Mouse (Mus musculus) forebrain, postnatal 0 days (tissue): ENCODE data around the gene Gnao1. TPM values are rescaled to one million over a fixed set of nuclear protein-coding genes. Genes with fewer than 3 reads are reported as not detected.

Experiments
- ATAC-seq: fragments of 200-750 bp; cut with Nextera tagmentation; 2 replicates; pipeline ENCODE4 v1.8.0; 2017; ENCODE audit warnings: mild to moderate bottlenecking, moderate library complexity
- DNase-seq: peaks from one replicate; pipeline ENCODE4 v3.0.0-alpha.2; 2015
- H3K27ac ChIP-seq: fragments of 300-500 bp; sonication (generic); 2 replicates; pipeline ENCODE4 v1.5.1; 2014; ENCODE audit warnings: low read depth, mild to moderate bottlenecking, antibody characterized with exemption, low read length, moderate library complexity, mixed read lengths
- H3K27me3 ChIP-seq: fragments of 300-500 bp; sonication (generic); 2 replicates; pipeline ENCODE4 v1.6.1; 2014; ENCODE audit warnings: mild to moderate bottlenecking, low read length, mixed read lengths; ENCODE audit not compliant: insufficient read depth
- H3K36me3 ChIP-seq: fragments of 300-500 bp; sonication (generic); 2 replicates; pipeline ENCODE4 v1.6.1; 2014; ENCODE audit warnings: mild to moderate bottlenecking, moderate library complexity; ENCODE audit not compliant: insufficient read depth
- H3K4me1 ChIP-seq: fragments of 300-500 bp; sonication (generic); 2 replicates; pipeline ENCODE4 v1.6.1; 2014; ENCODE audit warnings: antibody characterized with exemption; ENCODE audit not compliant: insufficient read depth
- H3K4me2 ChIP-seq: fragments of 300-500 bp; sonication (generic); 2 replicates; pipeline ENCODE4 v1.6.1; 2014; ENCODE audit warnings: low read depth, mild to moderate bottlenecking, moderate library complexity
- H3K4me3 ChIP-seq: fragments of 300-500 bp; sonication (generic); 2 replicates; pipeline ENCODE4 v1.5.1; 2014; ENCODE audit warnings: low read depth, low read length, mixed read lengths
- H3K9ac ChIP-seq: fragments of 300-500 bp; sonication (generic); 2 replicates; pipeline ENCODE4 v1.6.1; 2014; ENCODE audit warnings: mild to moderate bottlenecking
- H3K9me3 ChIP-seq: fragments of 300-500 bp; sonication (generic); 2 replicates; pipeline ENCODE4 v1.6.1; 2016; ENCODE audit warnings: low read length
- CTCF ChIP-seq: sonication (generic); IDR thresholded peaks from 2 replicates; pipeline ENCODE4 v1.5.1; 2016; ENCODE audit warnings: antibody characterized with exemption, control low read depth, low read depth
- WGBS: fragments of 180-500 bp; shearing (Covaris S2); extraction: QIAGEN DNeasy Blood & Tissue Kit; methylation state at CpG from one replicate; pipeline ENCODE4 v1.1.7; 2014; 5-methylcytosine and 5-hydroxymethylcytosine counted together
- polyA plus RNA-seq: library from polyadenylated mRNA; unstranded; fragments of >200 nt; fragmentation: Nextera tagmentation; extraction: Ambion mirVana; gene quantifications from 2 replicates; pipeline ENCODE4 v1.2.1, GENCODE M21; 2015
- total RNA-seq: library from RNA; depleted of rRNA; stranded (reverse); fragments of >200 nt; gene quantifications from 2 replicates; pipeline ENCODE4 v1.2.3, GENCODE M21; 2014

Gnao1 gene
- total and polyA plus RNA-seq, 2 experiments from 2014 or later: 301 to 314 TPM

DNA sequence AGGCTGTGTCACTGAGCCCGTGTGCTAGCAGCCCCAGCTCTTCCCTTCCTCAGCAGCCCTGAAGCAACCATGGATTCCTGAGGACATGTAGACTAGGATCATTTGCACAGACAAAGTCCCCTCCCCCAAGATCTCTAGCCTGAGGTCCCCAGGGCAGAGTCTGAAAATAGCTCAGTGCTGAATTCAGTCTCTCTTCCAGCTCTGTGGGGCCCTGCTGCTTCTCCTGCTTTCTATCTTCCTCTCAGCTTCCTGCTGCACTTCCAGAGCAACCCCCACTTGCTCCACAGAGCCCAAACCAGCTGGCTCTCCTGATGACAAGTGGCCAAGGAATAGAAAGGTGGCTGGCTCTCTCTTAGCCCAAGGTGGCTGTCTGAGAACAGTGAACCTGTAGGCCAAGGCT is 98.8 kb downstream of the Gnao1 start:
- H3K27me3 ChIP-seq: no peaks in the 10 kb centered on the region
- H3K27ac ChIP-seq: peak overlapping the region; percentile 47; the same call in 1 of the 2 replicates
- H3K4me3 ChIP-seq: no peak overlapping the region
- ATAC-seq (peak; percentile 30; the same call in 1 of the 2 replicates), DNase-seq (no peak)
- no peak for TF ChIP-seq CTCF
- H3K9ac ChIP-seq: no peak overlapping the region
- peaks cover 13% of the 10 kb centered on the region for H3K4me1 ChIP-seq
- peaks cover 7% of the 10 kb centered on the region for H3K36me3 ChIP-seq
- WGBS: 33% methylated on average over 1 of the region's 1 CpGs
- no peaks in the 10 kb centered on the region for H3K9me3 ChIP-seq
- no peak overlapping the region for H3K4me2 ChIP-seq

DNA sequence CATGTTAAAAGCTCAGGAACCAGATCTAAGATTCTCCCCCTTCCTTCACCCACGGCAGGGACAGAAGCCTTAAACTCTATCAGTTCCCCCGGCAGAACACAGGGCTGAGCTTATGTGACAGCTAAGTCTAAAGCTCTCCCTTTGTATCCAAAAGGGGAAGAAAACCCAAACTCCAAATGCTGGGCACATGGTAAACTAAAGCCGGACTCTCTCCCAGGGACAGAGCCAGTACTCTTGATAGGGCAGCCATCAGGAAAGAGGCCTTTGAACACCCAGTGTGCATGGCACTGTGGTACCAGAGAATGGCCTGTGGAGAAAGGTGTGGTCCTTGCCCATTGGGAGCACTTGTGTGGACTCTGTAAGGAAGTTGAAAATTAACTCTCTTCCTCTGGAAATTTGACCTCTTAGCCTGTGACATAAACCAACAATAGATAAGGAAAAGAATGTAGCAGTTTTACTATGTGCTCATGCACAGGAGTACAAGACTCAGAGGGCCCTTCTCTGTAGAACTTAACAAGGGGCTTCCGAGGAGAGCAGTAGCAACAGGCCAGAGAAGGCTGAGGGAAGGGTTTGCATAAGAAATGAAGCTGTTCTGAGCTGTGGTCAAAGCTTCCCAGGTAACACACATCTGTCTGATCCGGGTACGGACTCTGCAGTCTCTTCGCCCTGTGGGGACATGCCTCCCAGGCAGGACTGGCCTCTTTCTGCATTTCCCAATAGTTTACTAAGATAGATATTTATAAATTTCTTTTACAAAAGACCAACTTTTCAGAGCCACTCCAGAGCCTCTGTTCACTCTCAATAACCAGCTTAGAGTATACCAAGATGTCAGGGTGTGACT is 102.2 kb downstream of the Gnao1 start:
- H3K4me2 ChIP-seq: no peak overlapping the region
- 66% methylated on average over 7 of the region's 7 CpGs for WGBS
- H3K9me3 ChIP-seq: no peaks in the 10 kb centered on the region
- no peak for DNase-seq
- no peak overlapping the region for H3K4me3 ChIP-seq
- H3K27ac ChIP-seq: no peak overlapping the region
- H3K27me3 ChIP-seq: no peaks in the 10 kb centered on the region
- no peak for TF ChIP-seq CTCF
- H3K9ac ChIP-seq: no peak overlapping the region
- H3K36me3 ChIP-seq: peaks cover 7% of the 10 kb centered on the region
- no peak for ATAC-seq
- H3K4me1 ChIP-seq: peaks cover 18% of the 10 kb centered on the region

DNA sequence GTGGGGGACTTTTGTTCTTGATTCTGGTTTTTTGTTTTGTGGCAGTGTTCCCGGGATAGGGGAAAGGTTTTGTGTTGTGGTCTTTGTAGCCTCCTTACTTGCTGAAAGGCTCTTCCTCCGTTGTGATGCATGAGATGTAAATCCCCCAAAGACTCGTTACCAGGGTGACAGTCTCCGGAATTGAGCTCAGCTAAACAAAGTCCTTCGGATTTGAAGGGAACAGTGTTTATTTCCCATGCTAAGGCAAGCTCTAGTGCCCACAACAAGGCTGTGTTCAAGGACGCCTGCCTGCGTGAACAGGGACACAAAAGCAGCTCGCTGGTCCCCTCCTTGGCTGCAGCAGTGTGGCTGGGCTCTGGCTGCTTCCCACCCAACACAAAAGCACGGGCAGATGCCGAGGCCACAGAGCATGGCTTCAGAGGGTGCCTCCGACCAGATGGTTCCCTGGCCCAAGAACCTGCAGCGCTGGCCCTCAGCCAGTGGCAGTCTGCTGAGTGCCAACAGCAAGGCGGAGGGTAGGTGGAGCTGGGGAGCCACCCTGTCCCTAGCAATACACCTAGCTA is 108.2 kb downstream of the Gnao1 start:
- H3K9me3 ChIP-seq: no peaks in the 10 kb centered on the region
- peaks cover 39% of the 10 kb centered on the region for H3K4me1 ChIP-seq
- TF ChIP-seq CTCF: peak; percentile 32
- no peak overlapping the region for H3K4me2 ChIP-seq
- ATAC-seq: peak; percentile 89
- H3K4me3 ChIP-seq: no peak overlapping the region
- H3K27me3 ChIP-seq: no peaks in the 10 kb centered on the region
- 0 out of 2 replicates have a peak overlapping the region, but pooled peaks have one; percentile 19 for H3K9ac ChIP-seq
- peak overlapping the region; percentile 69; the same call in 1 of the 2 replicates for H3K27ac ChIP-seq
- 8% methylated on average over 13 of the region's 13 CpGs for whole genome bisulfite sequencing
- no peaks in the 10 kb centered on the region for H3K36me3 ChIP-seq
- peak; percentile 83 for DNase-seq

DNA sequence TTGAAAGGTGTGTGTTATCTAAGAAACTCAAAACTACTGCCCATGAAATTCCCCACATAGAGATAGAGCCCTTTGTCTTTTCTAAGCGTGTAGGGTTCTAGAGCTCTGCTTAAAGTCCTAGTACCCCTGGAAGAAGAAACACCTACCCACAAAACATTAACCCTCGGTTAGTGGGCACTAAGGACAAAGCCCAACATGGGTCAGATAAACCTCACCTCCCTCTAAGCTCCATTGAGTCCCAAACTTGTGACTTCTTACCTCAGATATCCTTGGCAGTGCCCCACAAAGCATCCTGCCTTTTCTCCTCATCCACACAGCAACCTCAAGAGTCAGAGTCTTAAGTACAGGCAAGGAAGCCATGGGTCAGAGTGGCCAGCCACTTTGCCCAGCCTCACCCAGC is 108.8 kb downstream of the Gnao1 start:
- DNase-seq: no peak
- H3K27me3 ChIP-seq: no peaks in the 10 kb centered on the region
- H3K4me1 ChIP-seq: peaks cover 42% of the 10 kb centered on the region
- no peak overlapping the region for H3K4me3 ChIP-seq
- WGBS: 43% methylated on average over 2 of the region's 2 CpGs
- H3K9ac ChIP-seq: no peak overlapping the region
- TF ChIP-seq CTCF: no peak
- no peak overlapping the region for H3K4me2 ChIP-seq
- H3K9me3 ChIP-seq: no peaks in the 10 kb centered on the region
- no peaks in the 10 kb centered on the region for H3K36me3 ChIP-seq
- ATAC-seq: no peak
- peak overlapping the region; percentile 69 for H3K27ac ChIP-seq

DNA sequence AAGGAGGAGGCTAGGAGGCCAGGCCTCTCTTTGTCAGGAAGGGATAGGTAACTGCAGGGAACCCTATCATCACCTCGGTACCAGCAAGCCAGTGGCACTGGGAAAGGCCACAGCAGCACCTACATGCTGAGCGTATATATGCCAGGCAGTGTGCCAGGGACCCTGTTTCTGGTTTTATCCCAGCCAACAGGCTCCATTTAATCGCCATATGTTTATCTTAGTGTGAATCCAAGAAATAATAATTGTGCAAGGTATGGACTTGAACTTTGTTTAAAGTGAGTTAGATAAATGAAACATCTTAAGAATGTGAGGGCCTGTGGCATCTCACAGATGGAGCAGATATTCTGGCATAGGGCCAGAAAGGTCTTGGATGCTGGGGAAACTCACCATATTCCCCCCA is 109.7 kb downstream of the Gnao1 start:
- H3K4me3 ChIP-seq: no peak overlapping the region
- H3K9me3 ChIP-seq: no peaks in the 10 kb centered on the region
- no peak overlapping the region for H3K9ac ChIP-seq
- peaks cover 42% of the 10 kb centered on the region for H3K4me1 ChIP-seq
- H3K27ac ChIP-seq: peak overlapping the region; percentile 45; the same call in 1 of the 2 replicates
- H3K27me3 ChIP-seq: no peaks in the 10 kb centered on the region
- H3K36me3 ChIP-seq: no peaks in the 10 kb centered on the region
- TF ChIP-seq CTCF: no peak
- no peak overlapping the region for H3K4me2 ChIP-seq
- no peak for ATAC-seq
- 28% methylated on average over 3 of the region's 3 CpGs for WGBS
- DNase-seq: peak; percentile 41

GRCm38 (mm10) chr8:93919916-93920589 is 110.3 kb downstream of the Gnao1 start:
- Histone ChIP-seq H3K27ac (no peak overlapping the region), H3K27me3 (no peaks in the 10 kb centered on the region), H3K4me2 (no peak overlapping the region), H3K9me3 (no peaks in the 10 kb centered on the region), H3K4me1 (peaks cover 41% of the 10 kb centered on the region), H3K9ac (no peak overlapping the region), H3K36me3 (no peaks in the 10 kb centered on the region), H3K4me3 (no peak overlapping the region)
- DNase-seq: peak; percentile 55
- 22% methylated on average over 12 of the region's 12 CpGs for WGBS
- ATAC-seq: no peak
- no peak for TF ChIP-seq CTCF

DNA sequence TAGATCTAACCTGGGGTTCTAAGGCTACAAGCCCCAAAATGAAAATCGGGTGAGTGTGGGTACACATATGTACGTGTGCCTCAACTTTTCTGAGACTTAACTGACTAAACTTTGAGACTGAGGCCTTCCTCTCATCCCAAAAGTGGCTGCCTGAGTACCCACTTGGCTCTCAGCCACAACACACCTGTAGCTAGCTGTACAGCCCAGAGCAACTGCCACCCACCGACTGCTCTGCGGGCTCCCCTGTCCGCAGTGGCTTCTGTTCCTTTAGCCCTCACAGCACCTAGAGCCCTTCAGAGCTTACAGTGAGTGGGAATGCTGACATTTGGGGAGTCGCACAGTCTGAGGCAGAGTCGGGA is 110.8 kb downstream of the Gnao1 start:
- 62% methylated on average over 7 of the region's 7 CpGs for WGBS
- DNase-seq (no peak), ATAC-seq (no peak)
- no peaks in the 10 kb centered on the region for H3K9me3 ChIP-seq
- TF ChIP-seq CTCF: no peak
- H3K4me2 ChIP-seq: no peak overlapping the region
- H3K27ac ChIP-seq: no peak overlapping the region
- peaks cover 39% of the 10 kb centered on the region for H3K4me1 ChIP-seq
- no peak overlapping the region for H3K9ac ChIP-seq
- H3K36me3 ChIP-seq: no peaks in the 10 kb centered on the region
- H3K27me3 ChIP-seq: no peaks in the 10 kb centered on the region
- H3K4me3 ChIP-seq: no peak overlapping the region
